Mouse (Mus musculus) CH12.LX (cell line): Measurements from ENCODE around the gene Cd177.

Source experiments
- CTCF ChIP-seq, 2 experiments: IDR thresholded peaks in 1 of 2; conservative IDR thresholded peaks in 1 of 2; 2 replicates each; pipeline ENCODE4 v1.5.1; 2011 to 2012; ENCODE audit warnings: low read depth in 2 of 2, low read length in 2 of 2, improper control_type of control experiment in 1 of 2, inconsistent platforms in 1 of 2, mild to moderate bottlenecking in 1 of 2, moderate library complexity in 1 of 2
- EP300 ChIP-seq: IDR thresholded peaks from 2 replicates; pipeline ENCODE4 v1.6.1; 2011; ENCODE audit warnings: low read length, improper control_type of control experiment

DNA sequence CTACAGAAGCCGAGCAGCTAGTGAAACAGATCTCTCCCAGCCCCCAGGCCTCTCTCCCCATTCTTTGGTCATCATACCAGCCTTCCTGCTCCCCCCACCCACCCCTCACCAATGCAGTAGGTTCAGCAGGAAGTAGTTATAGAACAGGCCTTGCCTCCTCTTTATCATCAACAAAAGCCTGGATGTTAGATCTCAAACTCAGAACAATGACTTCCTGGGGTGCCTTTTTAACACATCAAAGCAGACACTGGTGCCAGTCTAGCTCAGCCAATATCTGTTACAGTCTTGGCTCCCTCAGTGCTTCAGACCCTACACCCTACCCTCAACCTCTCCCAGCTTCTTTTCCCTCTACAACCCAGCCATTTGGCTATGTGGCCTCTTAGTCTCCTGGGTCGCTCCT is 48.9 kb upstream of the Cd177 start:
- TF ChIP-seq CTCF (conservative IDR thresholded peaks at IDR 0.05 in 1 of 2, IDR thresholded peaks at IDR 0.05 in 1 of 2; ENCODE audit: low read depth in 2 of 2, low read length in 2 of 2), result no peak
- no peak for TF ChIP-seq EP300
